In the genomic region with DNA sequence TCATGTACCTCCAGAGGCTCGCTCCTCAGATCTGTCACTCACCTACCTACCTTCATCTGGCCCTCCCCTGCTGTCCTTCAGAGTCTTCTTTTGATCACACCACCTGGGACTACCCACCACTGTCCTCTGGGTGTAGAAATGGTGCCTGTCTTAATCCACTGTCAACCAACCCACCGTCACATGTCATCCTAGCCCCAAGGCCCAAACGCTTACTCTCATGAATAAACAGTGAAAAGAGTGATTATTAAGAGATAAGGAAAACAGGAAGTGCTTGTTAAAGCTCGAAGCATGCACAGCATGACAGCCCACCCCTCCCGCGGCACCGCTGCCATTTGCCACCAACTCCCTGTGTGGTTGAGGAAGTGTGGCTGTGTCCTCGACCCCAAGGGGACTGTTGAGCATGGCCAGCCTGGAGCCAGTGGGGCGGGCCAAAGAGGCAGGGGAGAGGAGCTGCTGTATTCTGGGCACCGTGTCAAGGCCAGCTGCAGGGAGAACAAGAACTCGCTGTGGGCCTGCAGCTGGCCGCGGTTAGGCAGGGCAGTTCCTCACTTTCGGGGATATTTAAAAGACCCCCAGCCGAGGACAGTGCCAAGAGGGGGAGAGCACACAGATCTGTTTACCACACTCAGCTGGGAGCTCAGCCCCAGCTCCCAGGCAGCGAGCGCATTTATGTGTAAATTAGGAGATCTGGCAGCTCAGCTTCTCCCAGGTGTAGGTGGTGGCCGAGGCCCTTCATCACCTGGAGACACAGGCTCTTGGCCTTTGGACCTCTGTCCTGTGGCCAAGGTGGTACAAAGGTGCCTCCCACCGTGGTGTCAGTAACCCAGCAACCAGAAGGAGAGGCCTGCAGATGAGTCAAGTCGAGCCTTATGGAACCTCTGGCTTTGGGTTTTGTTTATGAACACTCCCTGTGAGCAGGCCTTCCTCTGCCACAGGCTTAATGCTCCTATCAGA, we compare ENCODE assay signal across 8 mouse cellular contexts.
DNase-seq lines count a peak whose midpoint lies in the region; ATAC-seq and TF ChIP-seq lines count a peak whose summit lies in the region.

No protein-coding gene starts in this region.

- H3K27ac ChIP-seq in forebrain, embryonic 15.5 days (replicated peaks): peak overlapping the region; percentile 51
- peak overlapping the region; percentile 43 for H3K27ac ChIP-seq in heart, embryonic 16.5 days (ENCODE audit: low read length)
- H3K27ac ChIP-seq in kidney, postnatal 0 days: no peak overlapping the region; the same call in 1 of the 2 replicates
- H3K27ac ChIP-seq in liver, adult 2 months (replicated peaks; ENCODE audit: insufficient read depth, low read depth, low read length): no peak overlapping the region
- H3K27ac ChIP-seq in neural tube, embryonic 15.5 days (replicated peaks): peak overlapping the region; percentile 48; the same call in 1 of the 2 replicates

- no peak overlapping the region for H3K9ac ChIP-seq in forebrain, embryonic 15.5 days (replicated peaks)
- peak overlapping the region; percentile 34 for H3K9ac ChIP-seq in heart, embryonic 16.5 days (ENCODE audit: low read length)
- 0 out of 2 replicates have a peak overlapping the region, but pooled peaks have one; percentile 13 for H3K9ac ChIP-seq in kidney, postnatal 0 days (ENCODE audit: low read depth, low read length)
- no peak overlapping the region for H3K9ac ChIP-seq in liver, adult 2 months (ENCODE audit: low read depth, low read length)
- no peak overlapping the region for H3K9ac ChIP-seq in neural tube, embryonic 15.5 days (replicated peaks)

- no peaks in the 10 kb centered on the region for H3K27me3 ChIP-seq in forebrain, embryonic 15.5 days
- H3K27me3 ChIP-seq in heart, embryonic 16.5 days (ENCODE audit: control insufficient read depth, insufficient read depth, low read length): no peaks in the 10 kb centered on the region
- no peaks in the 10 kb centered on the region for H3K27me3 ChIP-seq in kidney, postnatal 0 days (ENCODE audit: insufficient read depth, low read length)
- H3K27me3 ChIP-seq in liver, adult 2 months (ENCODE audit: control insufficient read depth, insufficient read depth, low read length): no peaks in the 10 kb centered on the region
- no peaks in the 10 kb centered on the region for H3K27me3 ChIP-seq in neural tube, embryonic 15.5 days (replicated peaks)

- no peak overlapping the region for H3K4me2 ChIP-seq in forebrain, embryonic 15.5 days (replicated peaks)
- 0 out of 2 replicates have a peak overlapping the region, but pooled peaks have one; percentile 6 for H3K4me2 ChIP-seq in heart, embryonic 16.5 days (ENCODE audit: low read depth, low read length)
- no peak overlapping the region for H3K4me2 ChIP-seq in kidney, postnatal 0 days (ENCODE audit: low read length)
- H3K4me2 ChIP-seq in neural tube, embryonic 15.5 days: no peak overlapping the region

- no peaks in the 10 kb centered on the region for H3K79me2 ChIP-seq in liver, adult 2 months (ENCODE audit: control insufficient read depth, insufficient read depth, low read length)

- H3K4me1 ChIP-seq in forebrain, embryonic 15.5 days: peaks cover 10% of the 10 kb centered on the region
- H3K4me1 ChIP-seq in heart, embryonic 16.5 days (ENCODE audit: control insufficient read depth, insufficient read depth, low read length): peaks cover 14% of the 10 kb centered on the region
- H3K4me1 ChIP-seq in kidney, postnatal 0 days (replicated peaks; ENCODE audit: insufficient read depth, low read length): peaks cover 11% of the 10 kb centered on the region; the same call in 1 of the 2 replicates
- H3K4me1 ChIP-seq in liver, adult 2 months (ENCODE audit: control insufficient read depth, insufficient read depth, low read length): peaks cover 3% of the 10 kb centered on the region; the same call in 1 of the 2 replicates
- H3K4me1 ChIP-seq in neural tube, embryonic 15.5 days: peaks cover 15% of the 10 kb centered on the region

- no peak for TF ChIP-seq CTCF in kidney, postnatal 0 days (IDR thresholded peaks at IDR 0.05; ENCODE audit: low read depth)
- no peak for TF ChIP-seq CTCF in liver, adult 2 months (IDR thresholded peaks at IDR 0.05; ENCODE audit: low read depth, low read length)

- no peaks in the 10 kb centered on the region for H3K9me3 ChIP-seq in forebrain, embryonic 15.5 days
- H3K9me3 ChIP-seq in heart, embryonic 16.5 days (replicated peaks; ENCODE audit: control insufficient read depth, low read length): no peaks in the 10 kb centered on the region
- no peaks in the 10 kb centered on the region for H3K9me3 ChIP-seq in kidney, postnatal 0 days (replicated peaks; ENCODE audit: low read length)
- H3K9me3 ChIP-seq in neural tube, embryonic 15.5 days (replicated peaks): no peaks in the 10 kb centered on the region

- peak; percentile 90 for ATAC-seq in forebrain, embryonic 15.5 days (replicated peaks)
- peak; percentile 84 for ATAC-seq in heart, embryonic 16.5 days (replicated peaks; ENCODE audit: extremely low read depth, insufficient read depth, low FRiP score)
- ATAC-seq in kidney, postnatal 0 days (replicated peaks; ENCODE audit: low FRiP score, low read depth): peak; percentile 60; the same call in 1 of the 2 replicates
- peak; percentile 71 for ATAC-seq in neural tube, embryonic 15.5 days (ENCODE audit: low FRiP score)

- no peak overlapping the region for H3K4me3 ChIP-seq in forebrain, embryonic 15.5 days
- no peak overlapping the region for H3K4me3 ChIP-seq in heart, embryonic 16.5 days (ENCODE audit: low read length)
- H3K4me3 ChIP-seq in kidney, postnatal 0 days (replicated peaks; ENCODE audit: low read depth, low read length): no peak overlapping the region
- H3K4me3 ChIP-seq in liver, adult 2 months (ENCODE audit: insufficient read depth, low read depth, low read length): no peak overlapping the region
- H3K4me3 ChIP-seq in neural tube, embryonic 15.5 days (replicated peaks): no peak overlapping the region

- DNase-seq in urinary bladder, adult 18-20 months (ENCODE audit: low spot score in 2 of 2): peak; percentile 20 to 30
- DNase-seq in urinary bladder, adult 2 months (ENCODE audit: low spot score): no peak
- peak; percentile 70 for DNase-seq in kidney, postnatal 0 days (ENCODE audit: low spot score)
- DNase-seq in liver, adult 2 months (ENCODE audit: extremely low read depth, low read depth, low spot score): peak; percentile 6
- DNase-seq in yolk sac, embryonic 10.5 days (ENCODE audit: low spot score): peak; percentile 63

- H3K36me3 ChIP-seq in forebrain, embryonic 15.5 days: no peaks in the 10 kb centered on the region
- H3K36me3 ChIP-seq in heart, embryonic 16.5 days (ENCODE audit: control insufficient read depth, insufficient read depth): no peaks in the 10 kb centered on the region
- no peaks in the 10 kb centered on the region for H3K36me3 ChIP-seq in kidney, postnatal 0 days (ENCODE audit: insufficient read depth, low read length)
- H3K36me3 ChIP-seq in liver, adult 2 months (ENCODE audit: control insufficient read depth, insufficient read depth, low read length): no peaks in the 10 kb centered on the region
- no peaks in the 10 kb centered on the region for H3K36me3 ChIP-seq in neural tube, embryonic 15.5 days

- no peak for TF ChIP-seq POLR2A in liver, adult 2 months (IDR thresholded peaks at IDR 0.05; ENCODE audit: extremely low read depth, insufficient read depth, low read length)

- WGBS in forebrain, embryonic 15.5 days: 11% methylated on average over 20 of the region's 20 CpGs
- WGBS in heart, embryonic 16.5 days: 19% methylated on average over 20 of the region's 20 CpGs
- 15% methylated on average over 20 of the region's 20 CpGs for WGBS in kidney, postnatal 0 days
- 28% methylated on average over 20 of the region's 20 CpGs for WGBS in liver, adult 2 months
- WGBS in neural tube, embryonic 15.5 days: 16% methylated on average over 20 of the region's 20 CpGs

Comparison
In these comparisons a context has a peak if more than half of its experiments do, and no peak if none do; other contexts are left out.
1. H3K27ac ChIP-seq: peak in forebrain, embryonic 15.5 days (single experiment), heart, embryonic 16.5 days (single experiment) and neural tube, embryonic 15.5 days (single experiment); none in kidney, postnatal 0 days (single experiment) and liver, adult 2 months (single experiment).
2. H3K9ac ChIP-seq: peak in heart, embryonic 16.5 days (single experiment) and kidney, postnatal 0 days (single experiment); none in forebrain, embryonic 15.5 days (single experiment), liver, adult 2 months (single experiment) and neural tube, embryonic 15.5 days (single experiment).
3. Peak in every context shown above with its lines, with median percentiles within 50 percentile points of each other: ATAC-seq.